Mouse (Mus musculus) yolk sac, embryonic 10.5 days (tissue): ENCODE measurements around the gene Cables2.

Source experiments
- DNase-seq: peaks from one replicate; pipeline ENCODE4 v3.0.0-alpha.2; 2017; ENCODE audit warnings: low spot score

The Cables2 gene

GRCm38 (mm10) chr2:180225044-180225761, 48.1 kb downstream of the Cables2 start:
- peak; percentile 52 for DNase-seq

- no peak for DNase-seq
Measured at GRCm38 (mm10) chr2:180224647-180225043, 48.7 kb downstream of the Cables2 start.

GRCm38 (mm10) chr2:180222250-180222649, 51.0 kb downstream of the Cables2 start:
- peak; percentile 71 for DNase-seq

- DNase-seq, result no peak
Measured at GRCm38 (mm10) chr2:180221051-180221450, 52.2 kb downstream of the Cables2 start.

- peak; percentile 62 for DNase-seq
Measured at GRCm38 (mm10) chr2:180220165-180220564, 53.1 kb downstream of the Cables2 start.

- DNase-seq, result no peak
Measured at GRCm38 (mm10) chr2:180219145-180219943, 54.0 kb downstream of the Cables2 start.

- no peak for DNase-seq
Measured at GRCm38 (mm10) chr2:180218677-180219076, 54.6 kb downstream of the Cables2 start.

- no peak for DNase-seq
Measured at GRCm38 (mm10) chr2:180218241-180218640, 55.1 kb downstream of the Cables2 start.

- DNase-seq, result no peak
Measured at GRCm38 (mm10) chr2:180217587-180217986, 55.7 kb downstream of the Cables2 start.

GRCm38 (mm10) chr2:180216921-180217320, 56.4 kb downstream of the Cables2 start:
- no peak for DNase-seq

GRCm38 (mm10) chr2:180215951-180216350, 57.3 kb downstream of the Cables2 start:
- DNase-seq, result no peak

GRCm38 (mm10) chr2:180215011-180215461, 58.3 kb downstream of the Cables2 start:
- DNase-seq, result no peak

- no peak for DNase-seq
Measured at GRCm38 (mm10) chr2:180214352-180214978, 58.8 kb downstream of the Cables2 start.

- no peak for DNase-seq
Measured at GRCm38 (mm10) chr2:180212255-180212654, 61.0 kb downstream of the Cables2 start.

GRCm38 (mm10) chr2:180208976-180209375, 64.3 kb downstream of the Cables2 start:
- no peak for DNase-seq
